ENCODE assay signal across 28 mouse cellular contexts in genomic region chr1:37717415-37718195, GRCm38 (mm10). TPM values are rescaled to one million over a fixed set of nuclear protein-coding genes. Genes with fewer than 3 reads are reported as not detected.
DNase-seq lines count a peak whose midpoint lies in the region; ATAC-seq and TF ChIP-seq lines count a peak whose summit lies in the region.
"Had no signal": no experiment of that assay in that cellular context is flagged by ENCODE, and none has a peak within 500 bp of the region (broad histone marks: within the 10 kb centered on the region; RNA-seq: fewer than 3 reads in every experiment).

No protein-coding gene starts in this region.

- peaks cover 14% of the 10 kb centered on the region for H3K4me1 ChIP-seq in heart, embryonic 10.5 days
- no peaks in the 10 kb centered on the region for H3K4me1 ChIP-seq in lung, postnatal 0 days (ENCODE audit: insufficient read depth, low read depth, low read length)

- H3K4me2 ChIP-seq in lung, postnatal 0 days (replicated peaks; ENCODE audit: low read depth, low read length): no peak overlapping the region
- H3K4me2 ChIP-seq: embryonic facial prominence, embryonic 12.5 days; heart, embryonic 11.5 days; hindbrain, embryonic 13.5 days had no signal

- no peaks in the 10 kb centered on the region for H3K36me3 ChIP-seq in heart, embryonic 10.5 days
- no peaks in the 10 kb centered on the region for H3K36me3 ChIP-seq in lung, postnatal 0 days (ENCODE audit: insufficient read depth, low read length)
- H3K36me3 ChIP-seq: embryonic facial prominence, embryonic 12.5 days; embryonic facial prominence, embryonic 15.5 days; G1E; hindbrain, embryonic 10.5 days; hindbrain, embryonic 13.5 days had no signal

- H3K9me3 ChIP-seq in heart, embryonic 10.5 days: no peaks in the 10 kb centered on the region
- no peaks in the 10 kb centered on the region for H3K9me3 ChIP-seq in lung, postnatal 0 days (ENCODE audit: low read length)
- H3K9me3 ChIP-seq: embryonic facial prominence, embryonic 12.5 days; embryonic facial prominence, embryonic 15.5 days; hindbrain, embryonic 10.5 days; hindbrain, embryonic 13.5 days had no signal

- TF ChIP-seq CTCF in lung, postnatal 0 days (IDR thresholded peaks at IDR 0.05): no peak

- DNase-seq in heart, adult 11 months: peak; percentile 71
- DNase-seq in heart, embryonic 10.5 days (ENCODE audit: low spot score): no peak
- DNase-seq in layer of hippocampus, adult 9-11 months: peak; percentile 12
- DNase-seq in layer of hippocampus, adult 11-12 months (ENCODE audit: low spot score): no peak
- DNase-seq in testis, postnatal 14 days (ENCODE audit: low spot score): peak; percentile 51
- DNase-seq in testis, postnatal 10 days (ENCODE audit: low spot score): no peak
- DNase-seq in lung, postnatal 0 days (ENCODE audit: low spot score): no peak
- DNase-seq: adrenal gland, postnatal 10 days; adrenal gland, postnatal 36 days; B cell, adult 2 months; cerebellum, adult 11 months; cerebellum, postnatal 14 days; forebrain, postnatal 0 days; gastrocnemius, adult 2 months; gastrocnemius, postnatal 14 days; heart, adult 18-20 months; heart, postnatal 10 days; heart, postnatal 36 days had no signal

- no peak for ATAC-seq in lung, postnatal 0 days
- ATAC-seq: forebrain, embryonic 14.5 days; forebrain, postnatal 0 days; hindbrain, embryonic 16.5 days; Patski had no signal

- no peak for TF ChIP-seq EP300 in lung, postnatal 0 days (IDR thresholded peaks at IDR 0.05)

- H3K27ac ChIP-seq in heart, embryonic 10.5 days: no peak overlapping the region
- no peak overlapping the region; the same call in 1 of the 2 replicates for H3K27ac ChIP-seq in lung, postnatal 0 days (ENCODE audit: low read length)
- H3K27ac ChIP-seq: embryonic facial prominence, embryonic 12.5 days; embryonic facial prominence, embryonic 15.5 days; gastrocnemius, adult 2 months; hindbrain, embryonic 10.5 days; hindbrain, embryonic 13.5 days had no signal

- peaks cover 36% of the 10 kb centered on the region for H3K27me3 ChIP-seq in heart, embryonic 10.5 days (ENCODE audit: insufficient read depth, poor library complexity, severe bottlenecking)
- 0 out of 2 replicates have a peak, but pooled peaks cover 2% of the 10 kb centered on the region for H3K27me3 ChIP-seq in lung, postnatal 0 days (replicated peaks; ENCODE audit: insufficient read depth, low read length)
- H3K27me3 ChIP-seq: CH12.LX had no signal

- no peak overlapping the region for H3K9ac ChIP-seq in lung, postnatal 0 days (replicated peaks; ENCODE audit: low read depth)
- H3K9ac ChIP-seq: embryonic facial prominence, embryonic 12.5 days; embryonic facial prominence, embryonic 15.5 days; forebrain, postnatal 0 days; hindbrain, embryonic 13.5 days had no signal

- no peak overlapping the region for H3K4me3 ChIP-seq in heart, embryonic 10.5 days
- no peak overlapping the region for H3K4me3 ChIP-seq in lung, postnatal 0 days (ENCODE audit: low read depth, low read length)
- H3K4me3 ChIP-seq: embryonic facial prominence, embryonic 12.5 days; embryonic facial prominence, embryonic 15.5 days; gastrocnemius, adult 2 months; hindbrain, embryonic 10.5 days; hindbrain, embryonic 13.5 days had no signal

- WGBS in heart, embryonic 10.5 days: 71% methylated on average over 14 of the region's 14 CpGs
- 67% methylated on average over 14 of the region's 14 CpGs for WGBS in lung, postnatal 0 days

RNA-seq across cellular contexts. Expression of gene 2010300C02Rik, which starts 2.3 kb away (rescaled TPM):
- polyA plus RNA-seq in heart, embryonic 10.5 days (2016; fragmentation: Nextera tagmentation; extraction: Ambion mirVana): 2.5 and 3.4 TPM in 2 replicates
- polyA plus RNA-seq in lung, postnatal 0 days (2015; fragmentation: Nextera tagmentation; extraction: Ambion mirVana): 9.2 TPM in 2 replicates
- polyA plus RNA-seq: G1E had no signal

Comparison
In these comparisons a context has a peak if more than half of its experiments do, and no peak if none do; other contexts are left out.
1. DNase-seq: peak in heart, adult 11 months (single experiment), layer of hippocampus, adult 9-11 months (single experiment) and testis, postnatal 14 days (single experiment); none in heart, embryonic 10.5 days (single experiment), layer of hippocampus, adult 11-12 months (single experiment), testis, postnatal 10 days (single experiment) and lung, postnatal 0 days (single experiment).